Mouse (Mus musculus) olfactory bulb, adult 2 months (tissue): ENCODE measurements around the gene Map7.

ENCODE experiments used
- CTCF ChIP-seq: fragments of 200-500 bp; IDR thresholded peaks from 2 replicates; pipeline ENCODE4 v1.5.1; 2012; ENCODE audit warnings: low read depth, mild to moderate bottlenecking, low read length, moderate library complexity; ENCODE audit not compliant: insufficient read depth
- POLR2A ChIP-seq: fragments of 200-500 bp; IDR thresholded peaks from 2 replicates; pipeline ENCODE4 v1.6.1; 2012; ENCODE audit warnings: mild to moderate bottlenecking, low read depth, low read length, moderate library complexity; ENCODE audit not compliant: insufficient read depth

- TF ChIP-seq CTCF, result no peak
- TF ChIP-seq POLR2A, result no peak
Observed at GRCm38 (mm10) chr10:20267032-20267431, 118.8 kb downstream of the Map7 start.
